Mouse (Mus musculus) A20 (cell line): Measurements from ENCODE around the gene Anapc5.
A peak's percentile ranks its signal among the peaks of the same experiment; 100 is the strongest.

Experiments
- DNase-seq: peaks from one replicate; pipeline ENCODE4 v3.0.0-alpha.2; 2011; ENCODE audit warnings: low read depth, low spot score

Anapc5 gene

GRCm38 (mm10) chr5:122769101-122769568 is 52.0 kb downstream of the Anapc5 start:
- DNase-seq = no peak

- no peak for DNase-seq
These were observed 53.9 kb downstream of the Anapc5 start for GRCm38 (mm10) chr5:122767283-122767682.

GRCm38 (mm10) chr5:122764032-122764464 is 57.1 kb downstream of the Anapc5 start:
- peak; percentile 55 for DNase-seq

- no peak for DNase-seq
These were observed 57.7 kb downstream of the Anapc5 start for GRCm38 (mm10) chr5:122763271-122764031.

GRCm38 (mm10) chr5:122756680-122757079 is 64.5 kb downstream of the Anapc5 start:
- no peak for DNase-seq

- DNase-seq = no peak
These were observed 65.0 kb downstream of the Anapc5 start for GRCm38 (mm10) chr5:122756144-122756543.

- DNase-seq = no peak
These were observed 65.5 kb downstream of the Anapc5 start for GRCm38 (mm10) chr5:122755620-122756019.

GRCm38 (mm10) chr5:122754477-122754876 is 66.7 kb downstream of the Anapc5 start:
- DNase-seq = no peak

GRCm38 (mm10) chr5:122747950-122748349 is 73.2 kb downstream of the Anapc5 start:
- no peak for DNase-seq

GRCm38 (mm10) chr5:122743880-122744422 is 77.2 kb downstream of the Anapc5 start:
- no peak for DNase-seq
